Mouse (Mus musculus) midbrain, postnatal 0 days (tissue): ENCODE measurements around the gene Muc2. TPM values are rescaled to one million over a fixed set of nuclear protein-coding genes. Genes with fewer than 3 reads are reported as not detected.

Experiments used
- ATAC-seq: fragments of 200-750 bp; cut with Nextera tagmentation; 2 replicates; pipeline ENCODE4 v1.8.0; 2017; ENCODE audit warnings: moderate number of reproducible peaks, mild to moderate bottlenecking, moderate TSS enrichment, moderate library complexity; ENCODE audit not compliant: low FRiP score
- DNase-seq: peaks from one replicate; pipeline ENCODE4 v3.0.0-alpha.2; 2015; ENCODE audit warnings: low spot score
- H3K27ac ChIP-seq: fragments of 300-500 bp; sonication (generic); 2 replicates; pipeline ENCODE4 v1.5.1; 2014; ENCODE audit warnings: low read depth, mild to moderate bottlenecking, low read length, mixed read lengths
- H3K27me3 ChIP-seq: fragments of 300-500 bp; sonication (generic); 2 replicates; pipeline ENCODE4 v1.6.1; 2014; ENCODE audit warnings: low read length, control low read depth, mixed read lengths; ENCODE audit not compliant: insufficient read depth
- H3K36me3 ChIP-seq: fragments of 300-500 bp; sonication (generic); 2 replicates; pipeline ENCODE4 v1.6.1; 2014; ENCODE audit warnings: low read length, control low read depth, mixed read lengths; ENCODE audit not compliant: insufficient read depth
- H3K4me1 ChIP-seq: fragments of 300-500 bp; sonication (generic); 2 replicates; pipeline ENCODE4 v1.6.1; 2014; ENCODE audit warnings: mild to moderate bottlenecking, control low read depth, antibody characterized with exemption, low read length, mixed read lengths; ENCODE audit not compliant: insufficient read depth
- H3K4me2 ChIP-seq: fragments of 300-500 bp; sonication (generic); 2 replicates; pipeline ENCODE4 v1.6.1; 2014; ENCODE audit warnings: low read depth, mild to moderate bottlenecking, low read length, mixed read lengths; ENCODE audit not compliant: poor library complexity, severe bottlenecking
- H3K4me3 ChIP-seq: fragments of 300-500 bp; sonication (generic); 2 replicates; pipeline ENCODE4 v1.5.1; 2014; ENCODE audit warnings: low read depth, mild to moderate bottlenecking, low read length, moderate library complexity
- H3K9ac ChIP-seq: fragments of 300-500 bp; sonication (generic); replicated peaks from 2 replicates; pipeline ENCODE4 v1.6.1; 2014; ENCODE audit warnings: mild to moderate bottlenecking, low read length, moderate library complexity, mixed read lengths; ENCODE audit not compliant: poor library complexity, severe bottlenecking
- H3K9me3 ChIP-seq: fragments of 300-500 bp; sonication (generic); 2 replicates; pipeline ENCODE4 v1.6.1; 2016; ENCODE audit warnings: low read length, control low read depth
- CTCF ChIP-seq: IDR thresholded peaks from 2 replicates; pipeline ENCODE4 v1.5.1; 2016; ENCODE audit warnings: antibody characterized with exemption, mild to moderate bottlenecking
- WGBS: fragments of 180-500 bp; shearing (Covaris S2); extraction: QIAGEN DNeasy Blood & Tissue Kit; methylation state at CpG from one replicate; pipeline ENCODE4 v1.1.7; 2014; 5-methylcytosine and 5-hydroxymethylcytosine counted together
- polyA plus RNA-seq: library from polyadenylated mRNA; unstranded; fragments of >200 nt; fragmentation: Nextera tagmentation; extraction: Ambion mirVana; gene quantifications from 2 replicates; pipeline ENCODE4 v1.2.1, GENCODE M21; 2015
- total RNA-seq: library from RNA; depleted of rRNA; stranded (reverse); fragments of >200 nt; gene quantifications from 2 replicates; pipeline ENCODE4 v1.2.3, GENCODE M21; 2014

Muc2 gene
- total and polyA plus RNA-seq, 2 experiments from 2014 or later = 0.58 to 0.77 TPM

GRCm38 (mm10) chr7:141699556-141700220 lies 9.5 kb downstream of the Muc2 start:
- no peak for TF ChIP-seq CTCF
- Histone ChIP-seq H3K27me3 (no peaks in the 10 kb centered on the region), H3K27ac (no peak overlapping the region), H3K4me1 (no peaks in the 10 kb centered on the region), H3K4me3 (no peak overlapping the region), H3K4me2 (no peak overlapping the region), H3K9me3 (no peaks in the 10 kb centered on the region), H3K9ac (no peak overlapping the region), H3K36me3 (no peaks in the 10 kb centered on the region)
- DNase-seq (no peak), ATAC-seq (no peak)
- 90% methylated on average over 8 of the region's 8 CpGs for WGBS

- H3K36me3 ChIP-seq = no peaks in the 10 kb centered on the region
- TF ChIP-seq CTCF = no peak
- H3K4me3 ChIP-seq = no peak overlapping the region
- H3K4me2 ChIP-seq = no peak overlapping the region
- no peaks in the 10 kb centered on the region for H3K4me1 ChIP-seq
- no peak for ATAC-seq
- H3K27ac ChIP-seq = no peak overlapping the region
- no peaks in the 10 kb centered on the region for H3K9me3 ChIP-seq
- WGBS = 81% methylated on average over 7 of the region's 7 CpGs
- peak; percentile 1 for DNase-seq
- no peak overlapping the region for H3K9ac ChIP-seq
- H3K27me3 ChIP-seq = no peaks in the 10 kb centered on the region
These were observed 57.4 kb downstream of the Muc2 start for GRCm38 (mm10) chr7:141747451-141748100.

GRCm38 (mm10) chr7:141752513-141752912 lies 62.4 kb downstream of the Muc2 start:
- ATAC-seq = no peak

GRCm38 (mm10) chr7:141755831-141756230 lies 65.7 kb downstream of the Muc2 start:
- Histone ChIP-seq H3K9ac (no peak overlapping the region), H3K36me3 (no peaks in the 10 kb centered on the region), H3K4me2 (no peak overlapping the region), H3K4me3 (no peak overlapping the region), H3K4me1 (no peaks in the 10 kb centered on the region), H3K27ac (no peak overlapping the region), H3K9me3 (no peaks in the 10 kb centered on the region), H3K27me3 (no peaks in the 10 kb centered on the region)
- DNase-seq (peak; percentile 87), ATAC-seq (0 out of 2 replicates have a peak, but pooled peaks have one; percentile 23)
- WGBS = 55% methylated on average over 4 of the region's 4 CpGs
- peak; percentile 92 for TF ChIP-seq CTCF

More at GRCm38 (mm10) chr7:141752513-141752912, 62.4 kb downstream of the Muc2 start:
- no peak for DNase-seq
- Histone ChIP-seq H3K4me3 (no peak overlapping the region), H3K9me3 (no peaks in the 10 kb centered on the region), H3K4me1 (no peaks in the 10 kb centered on the region), H3K36me3 (no peaks in the 10 kb centered on the region), H3K4me2 (no peak overlapping the region), H3K27me3 (no peaks in the 10 kb centered on the region), H3K27ac (no peak overlapping the region), H3K9ac (no peak overlapping the region)
- WGBS = 78% methylated on average over 6 of the region's 6 CpGs
- no peak for TF ChIP-seq CTCF

GRCm38 (mm10) chr7:141758291-141758690 lies 68.2 kb downstream of the Muc2 start:
- DNase-seq = no peak
- 81% methylated on average over 4 of the region's 4 CpGs for WGBS
- no peaks in the 10 kb centered on the region for H3K27me3 ChIP-seq
- ATAC-seq = no peak
- H3K4me1 ChIP-seq = no peaks in the 10 kb centered on the region
- no peak for TF ChIP-seq CTCF
- H3K9ac ChIP-seq = no peak overlapping the region
- H3K9me3 ChIP-seq = no peaks in the 10 kb centered on the region
- H3K4me2 ChIP-seq = no peak overlapping the region
- H3K4me3 ChIP-seq = no peak overlapping the region
- H3K36me3 ChIP-seq = no peaks in the 10 kb centered on the region
- H3K27ac ChIP-seq = no peak overlapping the region

- no peak overlapping the region for H3K4me3 ChIP-seq
- no peak overlapping the region for H3K9ac ChIP-seq
- DNase-seq = no peak
- no peak overlapping the region for H3K4me2 ChIP-seq
- H3K9me3 ChIP-seq = no peaks in the 10 kb centered on the region
- no peak for ATAC-seq
- no peaks in the 10 kb centered on the region for H3K36me3 ChIP-seq
- H3K4me1 ChIP-seq = no peaks in the 10 kb centered on the region
- no peak overlapping the region for H3K27ac ChIP-seq
- no peaks in the 10 kb centered on the region for H3K27me3 ChIP-seq
- WGBS = 90% methylated on average over 3 of the region's 3 CpGs
- no peak for TF ChIP-seq CTCF
These were observed 80.4 kb downstream of the Muc2 start for GRCm38 (mm10) chr7:141770521-141770920.
